Mouse (Mus musculus) gastrocnemius, postnatal 25 days (tissue): Measurements from ENCODE around the gene Igsf10. TPM values are rescaled to one million over a fixed set of nuclear protein-coding genes. Genes with fewer than 3 reads are reported as not detected.
"Not testable (repeated sequence)": the region's sequence is repeated elsewhere in the genome, so short reads cannot be mapped to it uniquely, and the experiment has no call there.

Experiments
- DNase-seq: peaks from one replicate; pipeline ENCODE4 v3.0.0; 2022
- long read RNA-seq, 2 experiments: library from polyadenylated mRNA; stranded (forward); transcript quantifications; one replicate each; pipeline ENCODE4 v2.0.0; 2021
- total RNA-seq, 2 experiments: library from RNA; stranded (reverse); gene quantifications; 1 replicate in 1 of 2; 2 replicates in 1 of 2; pipeline ENCODE4 v1.2.3; 2021

The Igsf10 gene
- total RNA-seq = 1 to 10 TPM; 3.9 to 5.4 TPM
- long read RNA-seq, experiment 1 = 0 reads
- long read RNA-seq, experiment 2, partial matches to known transcripts = 1 of 5 reads
- long read RNA-seq, experiment 2, other reads (novel, unspliced or antisense) = 4 of 5 reads

- DNase-seq = peak; percentile 44
Measured at GRCm38 (mm10) chr3:59344065-59344905, at the start of gene Igsf10. Gene Igsf10 (minus strand): TSS chr3:59344394.

GRCm38 (mm10) chr3:59385553-59385952, 41.4 kb upstream of the Igsf10 start:
- no peak for DNase-seq

GRCm38 (mm10) chr3:59385000-59385399, 40.8 kb upstream of the Igsf10 start:
- DNase-seq = no peak

- no peak for DNase-seq
Measured at GRCm38 (mm10) chr3:59384321-59384720, 40.1 kb upstream of the Igsf10 start.

- not testable (repeated sequence) for DNase-seq
Measured at GRCm38 (mm10) chr3:59378791-59379190, 34.6 kb upstream of the Igsf10 start.

GRCm38 (mm10) chr3:59361895-59362294, 17.7 kb upstream of the Igsf10 start:
- no peak for DNase-seq

GRCm38 (mm10) chr3:59360102-59360501, 15.9 kb upstream of the Igsf10 start:
- DNase-seq = no peak

GRCm38 (mm10) chr3:59354156-59354555, 10.0 kb upstream of the Igsf10 start:
- no peak for DNase-seq

GRCm38 (mm10) chr3:59351768-59352167, 7.6 kb upstream of the Igsf10 start:
- DNase-seq = no peak

GRCm38 (mm10) chr3:59343026-59343425, 1.2 kb downstream of the Igsf10 start:
- DNase-seq = peak; percentile 71

- no peak for DNase-seq
Measured at GRCm38 (mm10) chr3:59341647-59342427, 2.4 kb downstream of the Igsf10 start.

GRCm38 (mm10) chr3:59328526-59328925, 15.7 kb downstream of the Igsf10 start:
- DNase-seq = no peak

GRCm38 (mm10) chr3:59321278-59321876, 22.8 kb downstream of the Igsf10 start:
- no peak for DNase-seq

- DNase-seq = no peak
Measured at GRCm38 (mm10) chr3:59316077-59316476, 28.1 kb downstream of the Igsf10 start.

- DNase-seq = peak; percentile 10
Measured at GRCm38 (mm10) chr3:59312610-59313009, 31.6 kb downstream of the Igsf10 start.

GRCm38 (mm10) chr3:59305518-59305917, 38.7 kb downstream of the Igsf10 start:
- DNase-seq = no peak

- no peak for DNase-seq
Measured at GRCm38 (mm10) chr3:59304944-59305343, 39.2 kb downstream of the Igsf10 start.

- DNase-seq = no peak
Measured at GRCm38 (mm10) chr3:59297653-59298052, 46.5 kb downstream of the Igsf10 start.

- DNase-seq = no peak
Measured at GRCm38 (mm10) chr3:59296563-59297130, 47.5 kb downstream of the Igsf10 start.

GRCm38 (mm10) chr3:59295699-59296562, 48.3 kb downstream of the Igsf10 start:
- DNase-seq = no peak
